9 mouse cellular contexts compared by ENCODE assay signal in genomic region chr13:47277000-47277823, GRCm38 (mm10).
DNase-seq lines count a peak whose midpoint lies in the region.
"Had no signal": no experiment of that assay in that cellular context is flagged by ENCODE, and none has a peak within 500 bp of the region (broad histone marks: within the 10 kb centered on the region; RNA-seq: fewer than 3 reads in every experiment).

No protein-coding gene starts in this region.

- peak; percentile 4 for DNase-seq in kidney, adult 9 months
- DNase-seq in kidney, adult 18-20 months: no peak
- DNase-seq in heart, adult 8-10 months (ENCODE audit: low spot score): peak; percentile 27
- peak; percentile 21 for DNase-seq in kidney, postnatal 14 days
- peak; percentile 52 for DNase-seq in retina, postnatal 1 day
- DNase-seq in cerebellum, adult 18-20 months: no peak
- DNase-seq in urinary bladder, postnatal 14 days (ENCODE audit: low spot score): no peak
- no peak for DNase-seq in right cerebral cortex, postnatal 4 days
- DNase-seq: cerebellum, adult 9-11 months had no signal

Comparison
In these comparisons a context has a peak if more than half of its experiments do, and no peak if none do; other contexts are left out.
1. DNase-seq: peak in kidney, adult 9 months (single experiment), heart, adult 8-10 months (single experiment), kidney, postnatal 14 days (single experiment) and retina, postnatal 1 day (single experiment); none in kidney, adult 18-20 months (single experiment), cerebellum, adult 18-20 months (0 of 2), urinary bladder, postnatal 14 days (single experiment) and right cerebral cortex, postnatal 4 days (single experiment).